Comparison of ENCODE assay signal across 8 mouse cellular contexts in the genomic region with DNA sequence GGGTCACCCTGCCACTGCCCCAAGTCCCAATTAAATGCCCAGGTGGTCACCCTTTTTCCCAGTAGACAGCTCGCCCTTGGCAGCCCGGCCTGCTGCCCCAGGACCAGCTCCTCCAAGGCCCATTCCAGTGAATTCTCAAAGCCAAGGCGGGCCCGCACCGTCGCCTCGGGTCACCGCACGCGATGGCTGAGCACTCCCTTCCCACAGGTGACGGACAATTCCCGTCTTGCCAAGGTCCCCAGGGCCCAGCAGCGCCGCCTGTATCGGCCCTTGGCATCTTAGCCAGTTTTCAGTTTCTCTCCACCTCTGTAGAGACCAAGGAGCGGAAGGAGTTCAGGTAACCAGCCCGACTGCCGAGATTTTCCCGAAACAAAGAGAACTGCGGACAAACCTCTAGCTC. TPM values are rescaled to one million over a fixed set of nuclear protein-coding genes. Genes with fewer than 3 reads are reported as not detected.
DNase-seq lines count a peak whose midpoint lies in the region; ATAC-seq lines count a peak whose summit lies in the region.

No protein-coding gene starts in this region.

- peak overlapping the region; percentile 30; the same call in 1 of the 2 replicates for H3K9ac ChIP-seq in heart, embryonic 15.5 days
- peak overlapping the region; percentile 44 for H3K9ac ChIP-seq in hindbrain, embryonic 16.5 days (ENCODE audit: low read depth, low read length)
- no peak overlapping the region for H3K9ac ChIP-seq in liver, embryonic 12.5 days
- H3K9ac ChIP-seq in neural tube, embryonic 14.5 days (replicated peaks; ENCODE audit: low read depth, low read length) = 0 out of 2 replicates have a peak overlapping the region, but pooled peaks have one; percentile 32

- H3K4me1 ChIP-seq in heart, embryonic 15.5 days (replicated peaks) = peaks cover 13% of the 10 kb centered on the region
- H3K4me1 ChIP-seq in hindbrain, embryonic 16.5 days (ENCODE audit: control insufficient read depth, insufficient read depth, low read depth, low read length) = peaks cover 11% of the 10 kb centered on the region
- H3K4me1 ChIP-seq in liver, embryonic 12.5 days = 0 out of 2 replicates have a peak, but pooled peaks cover 3% of the 10 kb centered on the region
- peaks cover 6% of the 10 kb centered on the region; the same call in 1 of the 2 replicates for H3K4me1 ChIP-seq in neural tube, embryonic 14.5 days (ENCODE audit: control insufficient read depth, insufficient read depth, low read length)

- H3K36me3 ChIP-seq in heart, embryonic 15.5 days = no peaks in the 10 kb centered on the region
- H3K36me3 ChIP-seq in hindbrain, embryonic 16.5 days (ENCODE audit: control insufficient read depth, insufficient read depth, low read length) = no peaks in the 10 kb centered on the region
- no peaks in the 10 kb centered on the region for H3K36me3 ChIP-seq in liver, embryonic 12.5 days
- no peaks in the 10 kb centered on the region for H3K36me3 ChIP-seq in neural tube, embryonic 14.5 days (ENCODE audit: control insufficient read depth, insufficient read depth, low read length)

- H3K4me2 ChIP-seq in heart, embryonic 15.5 days = peak overlapping the region; percentile 88
- peak overlapping the region; percentile 73 for H3K4me2 ChIP-seq in hindbrain, embryonic 16.5 days (ENCODE audit: low read length)
- H3K4me2 ChIP-seq in liver, embryonic 12.5 days = peak overlapping the region; percentile 58
- H3K4me2 ChIP-seq in neural tube, embryonic 14.5 days (ENCODE audit: low read depth, low read length) = peak overlapping the region; percentile 57

- H3K9me3 ChIP-seq in heart, embryonic 15.5 days (replicated peaks) = no peaks in the 10 kb centered on the region
- H3K9me3 ChIP-seq in hindbrain, embryonic 16.5 days (ENCODE audit: control insufficient read depth, low read length) = no peaks in the 10 kb centered on the region
- H3K9me3 ChIP-seq in liver, embryonic 12.5 days (replicated peaks) = no peaks in the 10 kb centered on the region
- no peaks in the 10 kb centered on the region for H3K9me3 ChIP-seq in neural tube, embryonic 14.5 days (ENCODE audit: control insufficient read depth, low read length)

- 4% methylated on average over 20 of the region's 20 CpGs for WGBS in heart, embryonic 15.5 days
- 9% methylated on average over 20 of the region's 20 CpGs for WGBS in hindbrain, embryonic 16.5 days
- WGBS in liver, embryonic 12.5 days (ENCODE audit: insufficient replicate concordance) = 5% methylated on average over 20 of the region's 20 CpGs
- 4% methylated on average over 20 of the region's 20 CpGs for WGBS in neural tube, embryonic 14.5 days

- H3K4me3 ChIP-seq in heart, embryonic 15.5 days = peak overlapping the region; percentile 51
- H3K4me3 ChIP-seq in hindbrain, embryonic 16.5 days (ENCODE audit: low read length) = peak overlapping the region; percentile 40
- peak overlapping the region; percentile 41 for H3K4me3 ChIP-seq in liver, embryonic 12.5 days
- peak overlapping the region; percentile 25 for H3K4me3 ChIP-seq in neural tube, embryonic 14.5 days (ENCODE audit: low read depth, low read length)

- peaks cover 53% of the 10 kb centered on the region for H3K27me3 ChIP-seq in heart, embryonic 15.5 days
- peaks cover 28% of the 10 kb centered on the region for H3K27me3 ChIP-seq in hindbrain, embryonic 16.5 days (replicated peaks; ENCODE audit: control insufficient read depth, insufficient read depth, low read length)
- H3K27me3 ChIP-seq in liver, embryonic 12.5 days (replicated peaks) = peaks cover 52% of the 10 kb centered on the region
- peaks cover 26% of the 10 kb centered on the region for H3K27me3 ChIP-seq in neural tube, embryonic 14.5 days (ENCODE audit: control insufficient read depth, insufficient read depth, low read length)

- no peak overlapping the region for H3K27ac ChIP-seq in heart, embryonic 15.5 days
- H3K27ac ChIP-seq in hindbrain, embryonic 16.5 days (ENCODE audit: low read depth, low read length) = no peak overlapping the region
- no peak overlapping the region for H3K27ac ChIP-seq in liver, embryonic 12.5 days
- H3K27ac ChIP-seq in neural tube, embryonic 14.5 days (ENCODE audit: low read depth, low read length) = no peak overlapping the region

- no peak for DNase-seq in heart, adult 8-10 months (ENCODE audit: low spot score)
- no peak for DNase-seq in layer of hippocampus, postnatal 25 days (ENCODE audit: extremely low spot score in 1 of 2, low spot score in 1 of 2)
- DNase-seq in spleen, postnatal 36 days (ENCODE audit: low spot score in 2 of 2) = no peak
- no peak for DNase-seq in adrenal gland, adult 18-20 months (ENCODE audit: low spot score in 2 of 2)

- ATAC-seq in heart, embryonic 15.5 days (replicated peaks; ENCODE audit: insufficient number of reproducible peaks, insufficient read depth, low FRiP score, low read depth) = no peak
- no peak for ATAC-seq in hindbrain, embryonic 16.5 days
- ATAC-seq in liver, embryonic 12.5 days = no peak
- ATAC-seq in neural tube, embryonic 14.5 days (ENCODE audit: low read depth) = no peak

RNA-seq across cellular contexts. Expression of a gene that starts 0.7 kb away (rescaled TPM):
- polyA plus RNA-seq in heart, embryonic 15.5 days (2015; fragmentation: Nextera tagmentation; extraction: Ambion mirVana) = 0.29 and 0.96 TPM in 2 replicates
- total RNA-seq in heart, adult 8-10 months (2022) = not detected
- polyA plus RNA-seq in hindbrain, embryonic 16.5 days (2015; fragmentation: Nextera tagmentation; extraction: Ambion mirVana) = 0.11 and 0.27 TPM in 2 replicates
- polyA plus RNA-seq in liver, embryonic 12.5 days (2016; fragmentation: Nextera tagmentation; extraction: Ambion mirVana) = 2.0 and 2.4 TPM in 2 replicates
- 0.63 TPM in 1 of 2 replicates, not detected in the other for polyA plus RNA-seq in neural tube, embryonic 14.5 days (2014; fragmentation: Nextera tagmentation; extraction: Ambion mirVana)
- total RNA-seq in layer of hippocampus, postnatal 25 days (2021) = not detected
- total RNA-seq in adrenal gland, adult 18-20 months (2021) = not detected
